Mouse (Mus musculus): ENCODE data around the gene Arhgap19. TPM values are rescaled to one million over a fixed set of nuclear protein-coding genes. Genes with fewer than 3 reads are reported as not detected.

The Arhgap19 gene
- polyA plus RNA-seq, 1 experiment from 2014 or later: 3.5 TPM

DNA sequence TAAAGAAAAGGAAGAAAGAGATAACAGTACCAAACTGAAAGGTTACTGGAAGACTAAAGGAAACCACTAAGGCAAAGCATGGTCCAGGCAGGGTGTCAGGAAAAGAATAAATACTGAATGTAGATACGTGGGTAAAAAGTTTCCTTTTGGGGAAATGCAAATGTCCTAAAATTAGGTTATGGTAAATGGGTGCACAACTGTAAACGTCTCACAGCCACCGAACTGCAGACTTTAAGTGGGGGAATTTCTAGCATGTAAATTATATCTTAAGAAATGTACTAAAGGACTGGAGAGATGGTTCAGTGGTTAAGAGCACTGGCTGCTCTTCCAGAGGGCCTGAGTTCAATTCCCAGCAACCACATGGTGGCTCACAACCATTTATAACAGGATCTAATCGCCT lies 16.9 kb upstream of the Arhgap19 start:
- H3K27me3 ChIP-seq (ENCODE audit: control insufficient read depth, insufficient read depth, low read length): no peaks in the 10 kb centered on the region
- H3K9ac ChIP-seq (ENCODE audit: low read length): no peak overlapping the region
- TF ChIP-seq CTCF (IDR thresholded peaks at IDR 0.05; ENCODE audit: low read depth) (no peak), EP300 (optimal IDR thresholded peaks at IDR 0.05) (no peak)
- no peak overlapping the region for H3K4me2 ChIP-seq (replicated peaks; ENCODE audit: low read depth)
- no peaks in the 10 kb centered on the region for H3K36me3 ChIP-seq (ENCODE audit: control insufficient read depth, insufficient read depth, low read length)
- WGBS: 82% methylated on average over 4 of the region's 4 CpGs
- H3K9me3 ChIP-seq (ENCODE audit: control insufficient read depth, low read length): no peaks in the 10 kb centered on the region
- ATAC-seq (ENCODE audit: low FRiP score, low TSS enrichment): no peak
- no peak for DNase-seq (ENCODE audit: low spot score)
- no peak overlapping the region for H3K27ac ChIP-seq (replicated peaks)
- no peak overlapping the region for H3K4me3 ChIP-seq (ENCODE audit: low read depth, low read length)
- no peaks in the 10 kb centered on the region for H3K4me1 ChIP-seq (replicated peaks; ENCODE audit: control insufficient read depth, insufficient read depth)

DNA sequence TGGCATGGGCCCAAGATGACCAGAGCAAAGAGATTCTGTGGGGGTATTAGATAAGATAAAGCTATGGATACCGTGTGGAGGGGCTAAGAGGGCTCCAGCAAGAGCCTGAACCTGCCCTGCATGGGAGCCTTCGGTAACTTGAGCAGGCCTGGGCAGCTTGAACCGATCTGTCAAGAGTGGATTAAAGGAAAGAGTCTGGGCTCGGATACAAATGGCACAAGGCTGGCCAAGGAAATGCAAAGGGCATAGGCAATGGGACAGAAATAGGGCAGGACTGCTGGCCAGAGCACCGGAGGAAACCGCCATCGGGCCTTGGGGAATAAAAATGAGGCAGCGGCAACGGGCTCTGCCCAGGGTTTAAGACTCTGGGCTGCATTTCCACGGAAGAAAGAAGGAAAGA lies 15.5 kb upstream of the Arhgap19 start:
- no peak overlapping the region for H3K9ac ChIP-seq (ENCODE audit: low read length)
- H3K27ac ChIP-seq (replicated peaks): no peak overlapping the region
- no peak overlapping the region for H3K4me3 ChIP-seq (ENCODE audit: low read depth, low read length)
- H3K36me3 ChIP-seq (ENCODE audit: control insufficient read depth, insufficient read depth, low read length): no peaks in the 10 kb centered on the region
- no peaks in the 10 kb centered on the region for H3K27me3 ChIP-seq (ENCODE audit: control insufficient read depth, insufficient read depth, low read length)
- DNase-seq (ENCODE audit: low spot score): no peak
- ATAC-seq (ENCODE audit: low FRiP score, low TSS enrichment): peak; percentile 59; the same call in 1 of the 2 replicates
- H3K9me3 ChIP-seq (ENCODE audit: control insufficient read depth, low read length): no peaks in the 10 kb centered on the region
- TF ChIP-seq CTCF (IDR thresholded peaks at IDR 0.05; ENCODE audit: low read depth) (no peak), EP300 (optimal IDR thresholded peaks at IDR 0.05) (no peak)
- H3K4me1 ChIP-seq (replicated peaks; ENCODE audit: control insufficient read depth, insufficient read depth): no peaks in the 10 kb centered on the region
- WGBS: 40% methylated on average over 10 of the region's 10 CpGs
- H3K4me2 ChIP-seq (replicated peaks; ENCODE audit: low read depth): no peak overlapping the region

DNA sequence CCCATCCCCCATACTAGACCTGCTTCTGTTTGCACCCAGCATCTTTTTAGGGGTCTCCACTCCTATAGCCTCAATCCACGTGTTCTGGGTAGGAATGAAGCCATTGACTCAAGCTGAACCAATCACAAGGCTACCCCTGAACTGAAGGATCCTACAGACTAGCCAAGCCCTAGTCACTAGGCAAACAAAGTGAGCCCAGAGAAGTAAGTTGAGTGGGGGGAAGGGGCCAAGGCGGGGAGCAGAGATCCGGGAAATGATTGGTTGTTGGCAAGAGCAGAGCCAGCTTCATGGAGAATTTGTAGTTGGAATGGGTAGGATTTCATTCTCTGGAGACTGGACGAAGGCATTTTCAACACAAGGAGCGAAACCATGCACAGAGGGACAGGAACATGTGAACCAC lies 15.1 kb upstream of the Arhgap19 start:
- Histone ChIP-seq H3K4me1 (replicated peaks; ENCODE audit: control insufficient read depth, insufficient read depth) (no peaks in the 10 kb centered on the region), H3K4me2 (replicated peaks; ENCODE audit: low read depth) (no peak overlapping the region), H3K9me3 (ENCODE audit: control insufficient read depth, low read length) (no peaks in the 10 kb centered on the region), H3K36me3 (ENCODE audit: control insufficient read depth, insufficient read depth, low read length) (no peaks in the 10 kb centered on the region), H3K27me3 (ENCODE audit: control insufficient read depth, insufficient read depth, low read length) (no peaks in the 10 kb centered on the region), H3K9ac (ENCODE audit: low read length) (no peak overlapping the region), H3K27ac (replicated peaks) (no peak overlapping the region), H3K4me3 (ENCODE audit: low read depth, low read length) (no peak overlapping the region)
- ATAC-seq (ENCODE audit: low FRiP score, low TSS enrichment) (peak; percentile 29; the same call in 1 of the 2 replicates), DNase-seq (ENCODE audit: low spot score) (no peak)
- 41% methylated on average over 5 of the region's 5 CpGs for WGBS
- TF ChIP-seq EP300 (optimal IDR thresholded peaks at IDR 0.05): no peak
- no peak for TF ChIP-seq CTCF (IDR thresholded peaks at IDR 0.05; ENCODE audit: low read depth)

DNA sequence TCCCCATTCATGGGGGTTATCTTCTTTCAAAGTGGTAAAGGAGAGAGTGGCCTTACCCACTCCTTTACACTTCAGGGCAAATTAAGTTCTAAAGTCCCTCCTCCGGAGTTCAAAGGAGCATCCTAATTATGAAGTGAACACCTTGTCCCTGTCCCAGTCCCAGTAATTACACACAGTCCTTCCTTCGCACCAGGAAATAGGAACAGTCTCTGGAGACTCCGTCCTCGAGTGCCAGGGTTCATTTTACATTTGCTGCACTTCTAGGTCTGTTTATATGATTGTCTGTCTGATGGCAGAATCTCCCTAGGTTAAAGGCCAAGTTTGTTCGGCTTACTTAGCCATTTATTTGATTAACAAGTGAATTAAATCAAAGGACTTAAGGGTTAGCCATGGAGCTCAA lies 14.6 kb upstream of the Arhgap19 start:
- H3K9me3 ChIP-seq (ENCODE audit: control insufficient read depth, low read length): no peaks in the 10 kb centered on the region
- ATAC-seq (ENCODE audit: low FRiP score, low TSS enrichment) (no peak), DNase-seq (ENCODE audit: low spot score) (no peak)
- H3K9ac ChIP-seq (ENCODE audit: low read length): no peak overlapping the region
- H3K4me2 ChIP-seq (replicated peaks; ENCODE audit: low read depth): no peak overlapping the region
- no peak overlapping the region for H3K27ac ChIP-seq (replicated peaks)
- 51% methylated on average over 5 of the region's 5 CpGs for WGBS
- no peak overlapping the region for H3K4me3 ChIP-seq (ENCODE audit: low read depth, low read length)
- H3K27me3 ChIP-seq (ENCODE audit: control insufficient read depth, insufficient read depth, low read length): no peaks in the 10 kb centered on the region
- H3K4me1 ChIP-seq (replicated peaks; ENCODE audit: control insufficient read depth, insufficient read depth): no peaks in the 10 kb centered on the region
- no peak for TF ChIP-seq CTCF (IDR thresholded peaks at IDR 0.05; ENCODE audit: low read depth)
- TF ChIP-seq EP300 (optimal IDR thresholded peaks at IDR 0.05): no peak
- no peaks in the 10 kb centered on the region for H3K36me3 ChIP-seq (ENCODE audit: control insufficient read depth, insufficient read depth, low read length)

DNA sequence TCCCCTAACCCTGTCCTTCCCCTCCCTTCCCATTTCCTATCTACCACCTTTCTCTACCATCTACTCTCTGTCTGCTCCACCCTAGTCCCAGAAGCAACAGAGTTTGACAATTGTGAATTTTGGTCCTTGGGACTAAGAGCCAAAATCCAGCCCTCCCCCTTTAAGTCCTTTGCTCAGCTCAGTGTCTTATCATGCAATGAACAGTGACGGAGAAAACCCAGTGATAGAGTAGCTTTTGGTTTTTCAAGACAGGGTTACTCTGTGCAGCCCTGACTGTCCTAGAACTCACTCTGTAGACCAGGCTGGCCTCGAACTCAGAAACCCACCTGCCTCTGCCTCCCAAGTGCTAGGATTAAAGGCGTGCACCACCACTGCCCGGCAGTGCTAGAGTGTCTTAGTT lies 11.5 kb upstream of the Arhgap19 start:
- Histone ChIP-seq H3K27ac (replicated peaks) (no peak overlapping the region), H3K9ac (ENCODE audit: low read length) (no peak overlapping the region), H3K4me1 (replicated peaks; ENCODE audit: control insufficient read depth, insufficient read depth) (no peaks in the 10 kb centered on the region), H3K36me3 (ENCODE audit: control insufficient read depth, insufficient read depth, low read length) (no peaks in the 10 kb centered on the region), H3K4me3 (ENCODE audit: low read depth, low read length) (no peak overlapping the region), H3K9me3 (ENCODE audit: control insufficient read depth, low read length) (no peaks in the 10 kb centered on the region), H3K4me2 (replicated peaks; ENCODE audit: low read depth) (no peak overlapping the region), H3K27me3 (ENCODE audit: control insufficient read depth, insufficient read depth, low read length) (no peaks in the 10 kb centered on the region)
- WGBS: 95% methylated on average over 4 of the region's 4 CpGs
- TF ChIP-seq CTCF (IDR thresholded peaks at IDR 0.05; ENCODE audit: low read depth) (no peak), EP300 (optimal IDR thresholded peaks at IDR 0.05) (no peak)
- ATAC-seq (ENCODE audit: low FRiP score, low TSS enrichment): no peak
- DNase-seq (ENCODE audit: low spot score): no peak

DNA sequence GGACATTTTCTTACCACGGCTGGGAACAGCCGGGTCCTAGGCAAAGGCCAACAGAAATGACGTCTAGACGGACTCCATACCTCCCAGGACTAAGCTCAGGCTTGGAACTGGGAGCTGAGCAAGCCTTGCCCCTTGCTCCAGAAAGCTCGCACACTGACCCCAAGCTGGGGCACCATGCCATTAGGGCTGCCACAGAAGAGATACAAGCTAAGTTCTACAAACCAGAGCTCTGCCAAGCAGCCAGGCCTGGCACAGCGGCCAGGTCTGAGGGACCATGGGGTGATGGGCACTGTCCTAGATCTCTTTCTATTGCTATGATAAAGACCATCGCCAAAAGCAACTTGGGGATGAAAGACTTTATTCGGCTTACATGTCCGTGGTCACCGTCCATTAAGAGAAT lies 10.7 kb upstream of the Arhgap19 start:
- no peak overlapping the region for H3K27ac ChIP-seq (replicated peaks)
- H3K36me3 ChIP-seq (ENCODE audit: control insufficient read depth, insufficient read depth, low read length): no peaks in the 10 kb centered on the region
- H3K27me3 ChIP-seq (ENCODE audit: control insufficient read depth, insufficient read depth, low read length): no peaks in the 10 kb centered on the region
- no peak for TF ChIP-seq EP300 (optimal IDR thresholded peaks at IDR 0.05)
- TF ChIP-seq CTCF (IDR thresholded peaks at IDR 0.05; ENCODE audit: low read depth): no peak
- H3K9me3 ChIP-seq (ENCODE audit: control insufficient read depth, low read length): no peaks in the 10 kb centered on the region
- H3K4me1 ChIP-seq (replicated peaks; ENCODE audit: control insufficient read depth, insufficient read depth): no peaks in the 10 kb centered on the region
- no peak overlapping the region for H3K4me2 ChIP-seq (replicated peaks; ENCODE audit: low read depth)
- no peak overlapping the region for H3K4me3 ChIP-seq (ENCODE audit: low read depth, low read length)
- 90% methylated on average over 10 of the region's 10 CpGs for whole genome bisulfite sequencing
- H3K9ac ChIP-seq (ENCODE audit: low read length): no peak overlapping the region
- no peak for ATAC-seq (ENCODE audit: low FRiP score, low TSS enrichment)
- no peak for DNase-seq (ENCODE audit: low spot score)

Data from stomach, postnatal 0 days (tissue).